Mouse (Mus musculus): ENCODE data around the gene Robo2.

DNA sequence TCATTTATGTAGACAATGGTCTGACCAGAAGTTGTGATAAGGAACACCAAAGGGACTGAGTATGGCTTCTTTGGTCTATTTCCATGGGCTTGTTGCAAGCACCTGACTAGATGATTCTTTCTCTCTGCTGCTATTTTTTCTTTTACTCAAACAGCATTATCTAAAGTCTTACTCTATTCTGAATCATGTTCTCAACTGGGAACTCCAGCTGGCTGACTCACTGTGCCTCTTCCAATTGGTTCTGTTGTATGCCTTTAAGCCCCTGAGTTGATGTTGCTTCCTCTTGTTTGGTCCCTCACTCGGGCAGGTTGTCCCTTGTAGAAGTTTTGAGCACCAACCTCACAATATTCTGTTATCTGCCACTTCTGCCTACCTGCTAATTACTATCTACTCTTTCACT lies 170.1 kb downstream of the Robo2 start:
- TF ChIP-seq POU5F1 (IDR thresholded peaks at IDR 0.05; ENCODE audit: borderline replicate concordance, low read length) (no peak), CTCF (conservative IDR thresholded peaks at IDR 0.05; ENCODE audit: low read length) (no peak), NANOG (IDR thresholded peaks at IDR 0.05; ENCODE audit: borderline replicate concordance, low read length) (no peak)

Data from E14TG2a.4 (cell line).